Mouse (Mus musculus) embryonic facial prominence, embryonic 13.5 days (tissue): ENCODE measurements around the gene Gdi1. TPM values are rescaled to one million over a fixed set of nuclear protein-coding genes. Genes with fewer than 3 reads are reported as not detected.
A peak's percentile ranks its signal among the peaks of the same experiment; 100 is the strongest.

Experiments used
- ATAC-seq: fragments of 200-750 bp; cut with Nextera tagmentation; 2 replicates; pipeline ENCODE4 v1.8.0; 2017; ENCODE audit warnings: low read depth; ENCODE audit not compliant: insufficient number of reproducible peaks, insufficient read depth, low FRiP score, low TSS enrichment
- H3K27ac ChIP-seq: fragments of 300-500 bp; sonication (generic); 2 replicates; pipeline ENCODE4 v1.5.1; 2015; ENCODE audit warnings: moderate library complexity, mild to moderate bottlenecking, inconsistent platforms
- H3K27me3 ChIP-seq: fragments of 300-500 bp; sonication (generic); 2 replicates; pipeline ENCODE4 v1.6.1; 2015; ENCODE audit warnings: mild to moderate bottlenecking, inconsistent platforms
- H3K36me3 ChIP-seq: fragments of 300-500 bp; sonication (generic); 2 replicates; pipeline ENCODE4 v1.6.1; 2015; ENCODE audit warnings: mild to moderate bottlenecking, inconsistent platforms
- H3K4me1 ChIP-seq: fragments of 300-500 bp; sonication (generic); 2 replicates; pipeline ENCODE4 v1.6.1; 2015; ENCODE audit warnings: inconsistent platforms
- H3K4me2 ChIP-seq: fragments of 300-500 bp; sonication (generic); 2 replicates; pipeline ENCODE4 v1.6.1; 2015; ENCODE audit warnings: moderate library complexity, mild to moderate bottlenecking, inconsistent platforms
- H3K4me3 ChIP-seq: fragments of 300-500 bp; sonication (generic); 2 replicates; pipeline ENCODE4 v1.5.1; 2015; ENCODE audit warnings: mild to moderate bottlenecking, inconsistent platforms
- H3K9ac ChIP-seq: fragments of 300-500 bp; sonication (generic); 2 replicates; pipeline ENCODE4 v1.6.1; 2015; ENCODE audit warnings: mild to moderate bottlenecking, inconsistent platforms
- H3K9me3 ChIP-seq: fragments of 300-500 bp; sonication (generic); 2 replicates; pipeline ENCODE4 v1.6.1; 2016; ENCODE audit warnings: inconsistent platforms
- WGBS: fragments of 180-500 bp; shearing (Covaris S2); methylation state at CpG from one replicate; pipeline ENCODE4 v1.1.7; 2015; ENCODE audit warnings: mixed read lengths; 5-methylcytosine and 5-hydroxymethylcytosine counted together
- polyA plus RNA-seq: library from polyadenylated mRNA; unstranded; fragments of >200 nt; fragmentation: Nextera tagmentation; extraction: Ambion mirVana; gene quantifications from 2 replicates; pipeline ENCODE4 v1.2.1, GENCODE M21; 2015

Gdi1 gene
- polyA plus RNA-seq: 254 and 268 TPM in 2 replicates

DNA sequence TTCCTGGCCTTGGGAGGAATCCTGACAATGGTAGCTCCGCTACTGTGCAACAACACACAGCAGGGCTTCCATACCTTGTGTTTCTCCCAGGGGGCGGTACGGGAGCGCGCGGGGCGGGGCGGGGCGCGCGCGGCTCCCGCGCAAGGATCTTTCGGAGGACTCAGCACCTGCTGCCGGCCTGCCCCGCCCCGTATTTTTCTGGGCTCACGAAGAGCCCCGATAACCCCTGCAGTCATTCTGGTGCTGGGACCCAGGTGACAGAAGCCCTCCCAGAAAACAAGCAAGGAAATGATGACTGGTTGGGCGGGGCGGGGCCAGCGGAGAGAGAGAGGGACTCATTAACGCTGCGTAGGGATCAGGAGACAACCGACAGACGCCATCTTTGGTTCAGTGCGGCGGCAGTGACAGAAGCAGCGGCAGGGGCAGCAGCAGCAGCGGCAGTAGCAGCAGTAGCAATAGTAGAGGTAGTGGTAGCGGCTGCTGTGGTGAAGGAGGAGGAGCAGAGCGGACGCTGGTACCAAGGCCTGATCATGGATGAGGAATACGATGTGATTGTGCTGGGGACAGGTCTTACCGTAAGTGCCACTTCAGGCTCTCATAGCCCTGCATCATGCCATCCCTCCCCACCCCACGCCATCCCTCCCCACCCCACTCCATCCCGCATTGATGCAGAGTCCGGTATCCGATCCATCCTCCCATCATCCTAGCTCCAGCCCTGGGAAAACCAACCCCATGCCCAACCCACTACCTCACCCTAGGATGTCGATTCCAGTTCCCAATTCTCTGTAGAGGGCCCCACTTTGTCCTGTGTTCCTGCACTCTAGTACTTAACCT is at the start of gene Gdi1:
Gene Gdi1, plus strand, starts transcription at position 132 of the 834 bp plus-strand sequence.
- Histone ChIP-seq H3K27ac (peak within 1 kb of the TSS; percentile 90), H3K9ac (peak within 1 kb of the TSS; percentile 81), H3K9me3 (no peaks in the 10 kb centered on the region), H3K27me3 (no peaks in the 10 kb centered on the region), H3K4me2 (peak within 1 kb of the TSS; percentile 67), H3K36me3 (peaks cover 71% of the 10 kb centered on the region), H3K4me1 (0 out of 2 replicates have a peak, but pooled peaks cover 5% of the 10 kb centered on the region), H3K4me3 (peak within 1 kb of the TSS; percentile 58)
- WGBS: 23% methylated on average over 41 of the region's 41 CpGs
- ATAC-seq: peak; percentile 76

DNA sequence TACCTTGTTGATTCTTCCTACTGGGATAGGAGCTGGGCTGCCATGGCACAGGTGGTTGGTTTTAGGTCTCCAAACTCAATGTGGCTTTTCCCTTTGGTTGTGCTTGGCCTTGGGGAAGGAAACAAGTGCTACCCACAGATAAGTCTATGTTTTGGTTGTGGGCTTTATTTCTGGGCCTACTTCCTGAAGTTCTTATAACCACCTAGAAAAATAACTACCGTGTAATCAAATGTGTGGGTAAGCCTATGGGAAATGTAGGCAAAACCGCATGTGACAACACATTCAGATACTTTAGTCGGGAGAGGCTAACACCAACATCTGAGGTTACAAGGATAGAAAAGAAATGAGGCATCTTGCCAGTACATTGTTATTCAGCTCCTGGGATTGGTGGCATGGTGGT is 47.1 kb upstream of the Gdi1 start:
- Histone ChIP-seq H3K27me3 (no peaks in the 10 kb centered on the region), H3K27ac (no peak overlapping the region), H3K36me3 (peaks cover 21% of the 10 kb centered on the region), H3K4me3 (no peak overlapping the region), H3K4me1 (0 out of 2 replicates have a peak, but pooled peaks cover 4% of the 10 kb centered on the region), H3K9me3 (no peaks in the 10 kb centered on the region), H3K9ac (no peak overlapping the region), H3K4me2 (no peak overlapping the region)
- 95% methylated on average over 3 of the region's 3 CpGs for WGBS
- ATAC-seq: no peak

DNA sequence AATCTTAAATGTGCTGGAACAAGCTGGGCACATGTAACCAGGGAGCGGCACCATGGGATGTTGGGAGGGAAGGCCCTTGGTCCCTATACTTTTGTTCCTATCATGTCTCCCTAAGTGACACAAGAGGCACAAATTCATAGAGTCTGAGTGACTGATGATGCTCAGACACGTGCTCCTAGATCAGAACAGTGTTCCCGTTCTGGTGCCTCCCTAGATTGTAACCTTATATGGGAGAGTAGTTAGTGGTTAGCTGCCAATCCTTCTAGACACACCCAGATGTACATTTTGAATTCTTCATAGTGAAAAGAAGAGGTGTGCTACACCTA is 35.1 kb upstream of the Gdi1 start:
- 31% methylated on average over 3 of the region's 3 CpGs for WGBS
- no peaks in the 10 kb centered on the region for H3K9me3 ChIP-seq
- H3K4me3 ChIP-seq: peak overlapping the region; percentile 57
- H3K4me1 ChIP-seq: peaks cover 6% of the 10 kb centered on the region; the same call in 1 of the 2 replicates
- peaks cover 8% of the 10 kb centered on the region for H3K36me3 ChIP-seq
- H3K4me2 ChIP-seq: peak overlapping the region; percentile 55
- no peaks in the 10 kb centered on the region for H3K27me3 ChIP-seq
- no peak for ATAC-seq
- H3K27ac ChIP-seq: peak overlapping the region; percentile 97
- H3K9ac ChIP-seq: peak overlapping the region; percentile 64; the same call in 1 of the 2 replicates

DNA sequence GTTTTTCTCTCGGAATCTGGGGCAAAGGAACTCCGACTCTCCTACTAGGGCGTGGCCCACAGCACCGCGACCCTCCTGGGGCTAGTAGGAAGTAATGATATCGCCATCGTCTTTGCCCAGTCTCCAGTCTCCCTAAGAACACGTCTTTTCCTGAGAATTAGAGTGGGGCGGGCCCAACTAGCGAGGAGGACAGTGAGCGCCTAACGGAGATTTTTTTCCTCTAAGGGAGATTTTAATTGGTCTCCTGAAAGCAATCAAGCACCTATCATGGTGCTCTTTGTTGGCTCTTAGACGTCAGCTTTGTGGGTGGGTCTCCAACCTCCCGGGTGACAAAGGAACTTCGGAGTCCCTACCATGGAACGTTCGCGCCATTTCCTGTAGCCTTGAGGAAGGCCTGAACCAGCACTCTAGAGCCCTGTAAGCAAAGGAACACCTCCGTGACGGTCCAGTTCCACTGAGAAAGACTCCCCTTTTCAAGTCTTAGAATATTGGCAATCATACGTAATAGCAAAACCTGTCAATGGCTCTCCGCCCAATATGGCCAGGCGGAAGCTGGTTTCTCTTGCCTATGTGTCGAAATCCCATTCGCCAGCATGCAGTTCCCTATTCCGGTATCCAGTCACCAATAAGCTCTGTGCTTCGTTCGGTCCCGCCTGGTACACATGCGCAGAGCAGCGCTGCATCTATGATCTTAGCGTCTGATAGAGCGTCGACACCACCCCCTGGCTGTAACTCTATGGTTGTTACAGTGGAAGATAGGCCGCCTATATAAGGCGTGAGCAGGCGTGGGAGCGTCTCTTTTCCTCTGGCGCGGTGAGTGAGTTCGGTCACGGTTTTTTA is 34.5 kb upstream of the Gdi1 start, which contains the start of gene Rpl10:
Gene Rpl10, plus strand, starts transcription at position 751 of the 840 bp plus-strand sequence.
- ATAC-seq: peak; percentile 96
- Histone ChIP-seq H3K4me3 (peak within 1 kb of the TSS; percentile 57), H3K27me3 (no peaks in the 10 kb centered on the region), H3K36me3 (peaks cover 8% of the 10 kb centered on the region), H3K9me3 (no peaks in the 10 kb centered on the region), H3K27ac (peak within 1 kb of the TSS; percentile 97), H3K9ac (peak within 1 kb of the TSS; percentile 86), H3K4me1 (peaks cover 6% of the 10 kb centered on the region; the same call in 1 of the 2 replicates), H3K4me2 (peak within 1 kb of the TSS; percentile 58)
- 20% methylated on average over 42 of the region's 42 CpGs for WGBS

DNA sequence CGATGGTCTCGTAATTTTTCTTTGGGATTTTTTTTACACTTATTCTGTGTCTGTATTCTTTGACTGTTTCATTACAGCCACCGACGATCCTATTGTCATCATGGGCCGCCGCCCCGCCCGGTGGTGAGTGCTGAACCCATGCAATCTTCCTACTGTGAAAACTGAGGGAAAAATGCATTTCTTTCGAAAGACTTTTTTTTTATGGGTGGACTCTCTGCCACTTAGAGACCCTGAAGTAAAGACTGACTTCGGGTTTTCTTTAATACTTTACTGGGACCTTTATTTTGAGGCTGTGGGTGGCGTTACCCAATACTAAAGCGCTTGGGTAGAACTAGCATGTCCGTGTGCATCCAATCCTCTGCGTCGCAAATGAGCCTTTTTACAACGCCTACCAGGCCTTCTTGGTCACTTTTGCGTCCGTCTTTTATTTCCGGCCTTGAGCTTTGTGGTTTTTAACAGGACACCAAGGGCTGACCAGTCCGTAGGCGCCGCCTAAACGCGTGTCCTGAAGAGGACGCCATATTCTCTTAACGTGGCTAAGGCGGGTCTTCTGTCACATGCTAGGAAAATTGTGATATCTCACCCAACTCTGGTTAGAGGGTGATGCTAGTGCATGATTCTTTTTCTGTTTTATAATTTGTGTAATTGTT is 33.8 kb upstream of the Gdi1 start:
- Histone ChIP-seq H3K9ac (peak overlapping the region; percentile 86), H3K27ac (peak overlapping the region; percentile 73)
- WGBS: 22% methylated on average over 27 of the region's 27 CpGs

DNA sequence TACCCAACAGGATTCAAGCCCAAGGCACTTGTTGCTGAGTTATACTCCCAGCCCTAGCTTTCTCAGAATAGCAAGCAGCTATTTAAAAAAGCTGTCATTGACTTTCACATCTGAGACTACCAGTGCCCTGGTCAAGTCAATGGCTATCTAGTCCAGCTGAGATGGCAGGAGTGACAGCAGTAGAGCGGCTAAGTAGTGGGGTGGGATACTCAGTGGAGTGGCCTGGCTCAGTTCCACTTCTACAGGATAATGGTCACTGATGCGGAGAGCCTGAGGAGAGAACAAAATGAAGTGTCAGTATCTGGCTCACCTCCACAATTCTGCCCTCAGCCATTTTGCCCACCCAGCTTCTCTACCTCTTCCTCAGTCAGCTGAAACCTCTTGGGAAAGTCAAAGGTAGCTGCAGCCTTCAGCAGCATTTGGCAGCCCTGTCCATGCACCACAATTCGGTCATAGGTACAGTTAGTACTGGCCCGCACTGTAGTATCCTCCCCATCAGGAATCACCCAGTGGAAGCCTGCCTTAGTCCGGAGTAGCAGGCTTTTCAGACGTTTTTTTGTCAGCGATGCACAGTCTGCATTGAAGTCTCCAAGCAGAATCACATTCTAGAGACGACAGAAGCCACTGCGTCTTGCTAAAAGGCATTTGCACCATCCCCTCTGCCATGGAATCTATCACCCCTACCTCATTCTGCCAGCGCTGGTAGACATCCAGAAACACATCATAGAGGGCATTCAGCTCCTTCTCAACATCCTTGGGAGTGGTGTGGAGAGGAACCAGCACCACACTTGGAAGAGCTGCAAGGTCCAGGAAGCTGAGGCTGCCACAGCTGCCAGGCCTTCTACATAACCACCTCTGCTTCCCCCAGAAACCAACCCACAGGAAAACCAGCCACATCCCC is 31.1 kb upstream of the Gdi1 start:
- Histone ChIP-seq H3K9me3 (no peaks in the 10 kb centered on the region), H3K4me1 (peaks cover 6% of the 10 kb centered on the region; the same call in 1 of the 2 replicates), H3K9ac (no peak overlapping the region), H3K27me3 (no peaks in the 10 kb centered on the region), H3K4me2 (no peak overlapping the region), H3K4me3 (no peak overlapping the region), H3K36me3 (peaks cover 8% of the 10 kb centered on the region), H3K27ac (no peak overlapping the region; the same call in 1 of the 2 replicates)
- no peak for ATAC-seq
- 33% methylated on average over 10 of the region's 10 CpGs for WGBS

More for the DNA sequence above, 33.8 kb upstream of the Gdi1 start:
- Histone ChIP-seq H3K4me1 (peaks cover 6% of the 10 kb centered on the region; the same call in 1 of the 2 replicates), H3K9me3 (no peaks in the 10 kb centered on the region), H3K36me3 (peaks cover 8% of the 10 kb centered on the region), H3K27me3 (no peaks in the 10 kb centered on the region), H3K4me3 (peak overlapping the region; percentile 57), H3K4me2 (peak overlapping the region; percentile 58)
- ATAC-seq: no peak

DNA sequence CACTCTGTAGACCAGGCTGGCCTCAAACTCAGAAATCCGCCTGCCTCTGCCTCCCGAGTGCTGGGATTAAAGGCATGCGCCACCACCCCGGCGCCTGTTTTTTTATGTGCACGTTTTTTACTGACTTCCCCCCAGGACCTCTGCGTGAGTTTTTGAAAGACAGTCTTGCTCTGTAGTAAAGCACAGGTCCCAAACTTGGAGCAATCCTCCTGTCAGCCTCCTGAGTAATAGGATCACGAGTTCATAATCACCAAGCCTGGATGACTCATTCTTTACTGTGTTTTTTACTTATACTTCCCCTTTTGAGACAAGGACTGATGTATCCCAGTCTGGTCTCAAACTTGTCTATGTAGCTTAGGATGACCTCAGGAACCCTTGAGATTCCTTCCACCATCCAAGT is 26.9 kb upstream of the Gdi1 start:
- 70% methylated on average over 8 of the region's 8 CpGs for whole genome bisulfite sequencing
- ATAC-seq: no peak

DNA sequence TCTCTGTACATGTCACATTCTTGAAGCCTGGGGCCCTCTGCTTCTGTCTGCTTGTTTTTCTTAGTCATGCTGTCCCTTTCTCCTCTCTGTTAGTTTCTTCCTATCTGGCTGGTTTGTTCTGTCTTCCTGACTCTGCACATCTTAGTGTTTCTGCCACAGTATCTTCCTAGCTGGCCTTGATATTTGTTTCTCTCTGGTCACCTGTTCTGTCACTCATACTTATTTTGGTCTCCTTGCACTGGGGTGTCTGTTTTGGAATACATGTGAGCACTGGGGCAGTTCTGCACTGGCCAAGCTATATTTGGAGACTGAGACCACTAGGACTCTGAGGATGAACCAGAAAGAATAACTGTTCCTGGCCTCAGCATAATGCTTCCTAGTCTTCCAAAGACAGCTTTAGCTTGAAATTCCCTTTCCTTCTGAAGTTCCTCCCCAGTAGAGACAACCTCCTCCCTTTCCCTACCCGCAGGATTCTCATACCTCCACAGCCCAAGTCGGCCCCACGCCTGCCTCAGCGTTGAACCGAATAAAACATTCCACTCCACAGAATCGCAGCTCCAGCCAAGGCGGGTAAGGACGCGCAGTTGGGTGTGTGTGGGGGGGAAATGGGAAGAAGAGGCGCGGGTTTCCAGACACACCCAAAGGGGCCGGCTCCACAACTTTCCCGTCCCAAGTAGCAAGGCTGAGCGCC is 23.6 kb upstream of the Gdi1 start:
- Histone ChIP-seq H3K4me3 (peak overlapping the region; percentile 63), H3K9me3 (no peaks in the 10 kb centered on the region), H3K9ac (peak overlapping the region; percentile 62), H3K4me2 (peak overlapping the region; percentile 70), H3K27me3 (no peaks in the 10 kb centered on the region), H3K27ac (peak overlapping the region; percentile 87), H3K36me3 (no peaks in the 10 kb centered on the region), H3K4me1 (peaks cover 11% of the 10 kb centered on the region)
- ATAC-seq: no peak; the same call in 1 of the 2 replicates
- 13% methylated on average over 14 of the region's 14 CpGs for WGBS

More for the DNA sequence above, 26.9 kb upstream of the Gdi1 start:
- H3K4me2 ChIP-seq: no peak overlapping the region
- H3K9me3 ChIP-seq: no peaks in the 10 kb centered on the region
- H3K4me1 ChIP-seq: 0 out of 2 replicates have a peak, but pooled peaks cover 3% of the 10 kb centered on the region
- H3K4me3 ChIP-seq: no peak overlapping the region
- no peaks in the 10 kb centered on the region for H3K36me3 ChIP-seq
- H3K27ac ChIP-seq: no peak overlapping the region
- H3K9ac ChIP-seq: no peak overlapping the region
- no peaks in the 10 kb centered on the region for H3K27me3 ChIP-seq

DNA sequence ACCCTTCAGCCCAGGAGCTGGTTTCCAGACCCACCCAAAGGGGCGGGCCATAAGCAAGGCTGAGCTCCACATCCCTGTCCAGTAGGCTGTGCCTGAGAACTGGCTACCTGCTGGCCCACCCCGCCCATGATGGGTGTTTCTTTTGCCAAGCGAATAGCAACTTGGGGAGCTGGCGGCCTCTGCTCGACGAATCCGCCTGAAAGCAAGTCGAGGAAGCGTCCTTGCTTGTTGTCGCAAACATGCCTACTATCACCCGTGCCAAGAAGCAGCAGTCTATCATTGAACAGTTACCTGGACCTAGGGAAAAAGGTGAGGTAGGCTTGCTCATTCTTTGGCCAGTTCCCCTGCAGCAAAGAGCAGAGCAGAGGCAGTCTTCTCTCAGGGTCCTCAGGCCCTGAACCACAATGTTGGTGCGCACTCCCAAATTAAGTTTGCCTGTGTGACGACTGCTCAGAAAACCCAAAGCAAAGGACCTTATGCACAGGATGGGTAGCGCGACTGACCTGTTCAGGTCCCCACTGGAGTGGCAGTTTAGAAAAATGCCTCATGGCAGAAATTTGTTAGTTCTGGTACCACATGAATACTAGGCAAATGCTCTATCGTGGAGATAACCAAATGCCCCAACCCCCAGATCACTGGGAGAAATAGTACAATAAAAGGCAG is 22.9 kb upstream of the Gdi1 start, which contains the start of the genes Taz and Dnase1l1:
Gene Taz, plus strand, starts transcription at position 181 of the 663 bp plus-strand sequence.
Gene Dnase1l1, minus strand, starts transcription at position 606 of the 663 bp plus-strand sequence.
- Histone ChIP-seq H3K27ac (peak within 1 kb of the TSS; percentile 87), H3K27me3 (no peaks in the 10 kb centered on the region), H3K4me2 (peak within 1 kb of the TSS; percentile 70), H3K9ac (peak within 1 kb of the TSS; percentile 84), H3K9me3 (no peaks in the 10 kb centered on the region), H3K4me1 (peaks cover 11% of the 10 kb centered on the region), H3K4me3 (peak within 1 kb of the TSS; percentile 63), H3K36me3 (no peaks in the 10 kb centered on the region)
- 25% methylated on average over 16 of the region's 16 CpGs for WGBS
- ATAC-seq: peak; percentile 88
